Mouse (Mus musculus): ENCODE measurements around the gene Gm20517.

- no peak for TF ChIP-seq POLR2A (IDR thresholded peaks at IDR 0.05; ENCODE audit: extremely low read depth, insufficient read depth, low read length)
- no peak for TF ChIP-seq CTCF (IDR thresholded peaks at IDR 0.05; ENCODE audit: extremely low read depth, insufficient read depth, low read length)
Observed at GRCm38 (mm10) chr17:47629717-47630677, 18.6 kb downstream of the Gm20517 start.

Measured in cortical plate, adult 2 months (tissue).